Comparison of ENCODE assay signal across 1 mouse cellular context in genomic region chr10:80806341-80807056, GRCm38 (mm10).
TF ChIP-seq lines count a peak whose summit lies in the region.

No protein-coding gene starts in this region.

TF ChIP-seq in MEL, 35 proteins besides CTCF, POLR2A, EP300 and RAD21 (continued from another document):
- TF ChIP-seq SMC3 (IDR thresholded peaks at IDR 0.05; ENCODE audit: low read depth, low read length), result no peak
- TF ChIP-seq GATA1 (IDR thresholded peaks at IDR 0.05; ENCODE audit: low read depth, low read length), result no peak
- TF ChIP-seq ZMIZ1 (IDR thresholded peaks at IDR 0.05; ENCODE audit: low read depth, low read length), result no peak
- TF ChIP-seq MAFK (IDR thresholded peaks at IDR 0.05; ENCODE audit: borderline replicate concordance, low read depth, low read length), result no peak
- TF ChIP-seq BHLHE40 (IDR thresholded peaks at IDR 0.05; ENCODE audit: borderline replicate concordance, low read depth, low read length), result no peak
- no peak for TF ChIP-seq NELFE (IDR thresholded peaks at IDR 0.05; ENCODE audit: low read depth, low read length)
